Mouse (Mus musculus): ENCODE results near the gene Itgb5.

DNA sequence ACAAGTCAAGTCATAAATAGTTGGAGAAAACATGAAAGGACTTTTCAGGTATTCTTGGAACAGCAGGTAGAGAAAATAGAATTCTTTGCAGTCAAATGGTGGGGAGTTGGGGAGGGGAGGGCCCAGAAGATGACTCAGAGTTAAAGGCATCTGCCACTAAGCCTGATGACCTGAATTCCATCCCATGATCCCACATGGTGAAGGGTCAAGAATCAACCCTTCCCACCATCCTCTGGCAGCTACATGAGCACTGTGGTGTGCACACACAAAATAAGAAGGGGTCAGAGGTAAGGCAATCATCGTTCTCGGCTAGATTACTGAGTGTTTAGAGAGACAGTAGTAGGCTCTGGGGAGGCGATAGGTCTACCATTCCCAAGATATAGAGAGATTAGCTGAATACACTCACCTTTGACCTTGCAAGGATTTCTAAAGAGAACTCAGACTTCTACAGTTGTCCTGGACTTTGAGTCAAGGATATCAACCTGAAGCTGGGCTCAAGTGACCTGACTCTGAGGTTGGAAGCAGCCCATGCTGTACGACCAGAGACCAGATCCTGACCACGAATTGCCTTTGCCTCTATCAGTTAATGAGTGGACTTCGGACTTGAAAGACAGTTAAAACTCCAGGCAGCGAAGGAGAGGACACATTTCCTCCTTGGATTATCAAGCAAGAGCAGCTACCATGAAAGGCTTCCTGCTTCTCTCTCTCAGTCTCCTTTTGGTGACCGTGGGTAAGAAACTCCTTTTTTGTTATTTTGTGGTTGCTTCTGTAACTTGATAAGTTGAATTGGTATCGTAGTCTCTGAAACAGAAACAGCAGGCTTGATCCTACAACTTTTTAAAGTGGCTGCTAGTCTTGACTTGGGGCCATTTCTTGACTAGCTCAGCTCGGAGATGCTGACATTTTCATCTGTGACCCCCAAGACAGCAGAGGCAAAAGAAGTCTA, 35.3 kb upstream of the Itgb5 start, which contains the start of gene Muc13:
- TF ChIP-seq GATA1 (IDR thresholded peaks at IDR 0.05; ENCODE audit: low read length): no peak
- no peak for TF ChIP-seq TAL1 (IDR thresholded peaks at IDR 0.05; ENCODE audit: low read length)

All from erythroblast, embryonic 14.5 days (primary cell).